Mouse (Mus musculus): Measurements from ENCODE around the gene Barx2. TPM values are rescaled to one million over a fixed set of nuclear protein-coding genes. Genes with fewer than 3 reads are reported as not detected.

Barx2 gene
- polyA plus RNA-seq, 2 experiments, result 6.1 to 16.9 TPM

GRCm38 (mm10) chr9:31874236-31874635 is 39.0 kb downstream of the Barx2 start:
- Histone ChIP-seq H3K4me2 (replicated peaks; ENCODE audit: low read depth, low read length, severe bottlenecking) (no peak overlapping the region), H3K27ac (replicated peaks; ENCODE audit: low read depth, low read length) (no peak overlapping the region), H3K36me3 (ENCODE audit: control insufficient read depth, insufficient read depth, low read length) (no peaks in the 10 kb centered on the region), H3K27me3 (ENCODE audit: control insufficient read depth, insufficient read depth, low read length) (no peaks in the 10 kb centered on the region), H3K4me3 (replicated peaks; ENCODE audit: low read length) (no peak overlapping the region), H3K9ac (ENCODE audit: low read depth, low read length, severe bottlenecking) (no peak overlapping the region), H3K9me3 (ENCODE audit: control insufficient read depth, low read length) (no peaks in the 10 kb centered on the region), H3K4me1 (ENCODE audit: control insufficient read depth, insufficient read depth, low read length) (no peaks in the 10 kb centered on the region)
- no peak for DNase-seq (ENCODE audit: low spot score)
- TF ChIP-seq POLR2A (IDR thresholded peaks at IDR 0.05; ENCODE audit: borderline replicate concordance, extremely low read depth, insufficient read depth, insufficient read length), result no peak
- 73% methylated on average over 3 of the region's 3 CpGs for WGBS
- ATAC-seq (ENCODE audit: low FRiP score, low read depth), result no peak

GRCm38 (mm10) chr9:31871410-31871809 is 41.9 kb downstream of the Barx2 start:
- Histone ChIP-seq H3K27ac (replicated peaks; ENCODE audit: low read depth, low read length) (no peak overlapping the region), H3K27me3 (ENCODE audit: control insufficient read depth, insufficient read depth, low read length) (no peaks in the 10 kb centered on the region), H3K4me2 (replicated peaks; ENCODE audit: low read depth, low read length, severe bottlenecking) (no peak overlapping the region), H3K9me3 (ENCODE audit: control insufficient read depth, low read length) (no peaks in the 10 kb centered on the region), H3K36me3 (ENCODE audit: control insufficient read depth, insufficient read depth, low read length) (no peaks in the 10 kb centered on the region), H3K9ac (ENCODE audit: low read depth, low read length, severe bottlenecking) (no peak overlapping the region), H3K4me3 (replicated peaks; ENCODE audit: low read length) (no peak overlapping the region), H3K4me1 (ENCODE audit: control insufficient read depth, insufficient read depth, low read length) (no peaks in the 10 kb centered on the region)
- TF ChIP-seq POLR2A (IDR thresholded peaks at IDR 0.05; ENCODE audit: borderline replicate concordance, extremely low read depth, insufficient read depth, insufficient read length), result no peak
- ATAC-seq (ENCODE audit: low FRiP score, low read depth) (no peak), DNase-seq (ENCODE audit: low spot score) (no peak)
- WGBS, result 20% methylated on average over 4 of the region's 4 CpGs

- Histone ChIP-seq H3K4me1 (ENCODE audit: control insufficient read depth, insufficient read depth, low read length) (no peaks in the 10 kb centered on the region), H3K27me3 (ENCODE audit: control insufficient read depth, insufficient read depth, low read length) (no peaks in the 10 kb centered on the region), H3K27ac (replicated peaks; ENCODE audit: low read depth, low read length) (no peak overlapping the region), H3K36me3 (ENCODE audit: control insufficient read depth, insufficient read depth, low read length) (no peaks in the 10 kb centered on the region), H3K4me3 (replicated peaks; ENCODE audit: low read length) (no peak overlapping the region), H3K4me2 (replicated peaks; ENCODE audit: low read depth, low read length, severe bottlenecking) (no peak overlapping the region), H3K9ac (ENCODE audit: low read depth, low read length, severe bottlenecking) (no peak overlapping the region), H3K9me3 (ENCODE audit: control insufficient read depth, low read length) (no peaks in the 10 kb centered on the region)
- DNase-seq (ENCODE audit: low spot score) (no peak), ATAC-seq (ENCODE audit: low FRiP score, low read depth) (no peak)
- WGBS, result 80% methylated on average over 2 of the region's 2 CpGs
- no peak for TF ChIP-seq POLR2A (IDR thresholded peaks at IDR 0.05; ENCODE audit: borderline replicate concordance, extremely low read depth, insufficient read depth, insufficient read length)
Measured at GRCm38 (mm10) chr9:31868823-31869460, 44.3 kb downstream of the Barx2 start.

- Histone ChIP-seq H3K36me3 (ENCODE audit: control insufficient read depth, insufficient read depth, low read length) (no peaks in the 10 kb centered on the region), H3K4me2 (replicated peaks; ENCODE audit: low read depth, low read length, severe bottlenecking) (no peak overlapping the region), H3K27me3 (ENCODE audit: control insufficient read depth, insufficient read depth, low read length) (no peaks in the 10 kb centered on the region), H3K4me1 (ENCODE audit: control insufficient read depth, insufficient read depth, low read length) (no peaks in the 10 kb centered on the region; the same call in 1 of the 2 replicates), H3K9ac (ENCODE audit: low read depth, low read length, severe bottlenecking) (no peak overlapping the region), H3K27ac (replicated peaks; ENCODE audit: low read depth, low read length) (no peak overlapping the region), H3K9me3 (ENCODE audit: control insufficient read depth, low read length) (no peaks in the 10 kb centered on the region), H3K4me3 (replicated peaks; ENCODE audit: low read length) (no peak overlapping the region)
- 77% methylated on average over 6 of the region's 6 CpGs for WGBS
- TF ChIP-seq POLR2A (IDR thresholded peaks at IDR 0.05; ENCODE audit: borderline replicate concordance, extremely low read depth, insufficient read depth, insufficient read length), result no peak
- no peak for ATAC-seq (ENCODE audit: low FRiP score, low read depth)
- no peak for DNase-seq (ENCODE audit: low spot score)
Measured at GRCm38 (mm10) chr9:31863830-31864229, 49.4 kb downstream of the Barx2 start.

GRCm38 (mm10) chr9:31859446-31859845 is 53.8 kb downstream of the Barx2 start:
- TF ChIP-seq POLR2A (IDR thresholded peaks at IDR 0.05; ENCODE audit: borderline replicate concordance, extremely low read depth, insufficient read depth, insufficient read length), result no peak
- WGBS, result 41% methylated on average over 5 of the region's 5 CpGs
- ATAC-seq (ENCODE audit: low FRiP score, low read depth) (no peak), DNase-seq (ENCODE audit: low spot score) (no peak)
- Histone ChIP-seq H3K9me3 (ENCODE audit: control insufficient read depth, low read length) (no peaks in the 10 kb centered on the region), H3K4me2 (replicated peaks; ENCODE audit: low read depth, low read length, severe bottlenecking) (no peak overlapping the region), H3K9ac (ENCODE audit: low read depth, low read length, severe bottlenecking) (no peak overlapping the region), H3K27ac (replicated peaks; ENCODE audit: low read depth, low read length) (no peak overlapping the region), H3K27me3 (ENCODE audit: control insufficient read depth, insufficient read depth, low read length) (no peaks in the 10 kb centered on the region), H3K36me3 (ENCODE audit: control insufficient read depth, insufficient read depth, low read length) (no peaks in the 10 kb centered on the region), H3K4me3 (replicated peaks; ENCODE audit: low read length) (no peak overlapping the region), H3K4me1 (ENCODE audit: control insufficient read depth, insufficient read depth, low read length) (no peaks in the 10 kb centered on the region; the same call in none of the 2 replicates)
